Mouse (Mus musculus) liver, embryonic 14.5 days (tissue): ENCODE data around the gene Pinlyp. TPM values are rescaled to one million over a fixed set of nuclear protein-coding genes. Genes with fewer than 3 reads are reported as not detected.

Source experiments
- ATAC-seq: fragments of 200-750 bp; cut with Nextera tagmentation; 2 replicates; pipeline ENCODE4 v1.8.0; 2017; ENCODE audit warnings: moderate number of reproducible peaks, mild to moderate bottlenecking, moderate library complexity; ENCODE audit not compliant: insufficient read depth
- DNase-seq, 3 experiments: peaks; one replicate each; pipeline ENCODE4 v3.0.0-alpha.2; 2012 to 2013; ENCODE audit warnings: low read depth in 3 of 3, low spot score in 3 of 3
- H3K27ac ChIP-seq: fragments of 300-500 bp; sonication (generic); 2 replicates; pipeline ENCODE4 v1.5.1; 2014; ENCODE audit warnings: moderate library complexity, mild to moderate bottlenecking, control low read depth, inconsistent platforms
- H3K27me3 ChIP-seq: fragments of 300-500 bp; sonication (generic); 2 replicates; pipeline ENCODE4 v1.6.1; 2014; ENCODE audit warnings: mild to moderate bottlenecking, low read length, moderate library complexity; ENCODE audit not compliant: control insufficient read depth, insufficient read depth
- H3K36me3 ChIP-seq: fragments of 300-500 bp; sonication (generic); replicated peaks from 2 replicates; pipeline ENCODE4 v1.6.1; 2014; ENCODE audit warnings: low read depth; ENCODE audit not compliant: control insufficient read depth, insufficient read depth
- H3K4me1 ChIP-seq, 2 experiments: fragments of 200-500 bp in 1 of 2; fragments of 300-500 bp in 1 of 2; sonication (generic) in 1 of 2; replicated peaks; 2 replicates each; pipeline ENCODE4 v1.6.1; 2012 to 2014; ENCODE audit warnings: antibody characterized with exemption in 1 of 2, inconsistent platforms in 1 of 2, low read length in 1 of 2; ENCODE audit not compliant: control insufficient read depth in 2 of 2, insufficient read depth in 2 of 2
- H3K4me2 ChIP-seq: fragments of 300-500 bp; sonication (generic); 2 replicates; pipeline ENCODE4 v1.6.1; 2014; ENCODE audit warnings: low read depth, mild to moderate bottlenecking, control low read depth, moderate library complexity
- H3K4me3 ChIP-seq, 2 experiments: fragments of 200-500 bp in 1 of 2; fragments of 300-500 bp in 1 of 2; sonication (generic) in 1 of 2; 2 replicates each; pipeline ENCODE4 v1.5.1; 2012 to 2014; ENCODE audit warnings: low read depth in 2 of 2, low read length in 2 of 2, mild to moderate bottlenecking in 2 of 2, control low read depth in 1 of 2, inconsistent platforms in 1 of 2, moderate library complexity in 1 of 2; ENCODE audit not compliant: insufficient read depth in 1 of 2
- H3K9ac ChIP-seq: fragments of 300-500 bp; sonication (generic); replicated peaks from 2 replicates; pipeline ENCODE4 v1.6.1; 2014; ENCODE audit warnings: mild to moderate bottlenecking, control low read depth, moderate library complexity
- H3K9me3 ChIP-seq: fragments of 300-500 bp; sonication (generic); 2 replicates; pipeline ENCODE4 v1.6.1; 2016; ENCODE audit warnings: low read length, mixed read lengths; ENCODE audit not compliant: control insufficient read depth
- CTCF ChIP-seq: IDR thresholded peaks from 2 replicates; pipeline ENCODE4 v1.5.1; 2016; ENCODE audit warnings: antibody characterized with exemption, low read depth, control low read depth
- EP300 ChIP-seq: IDR thresholded peaks from 2 replicates; pipeline ENCODE4 v1.6.1; 2016; ENCODE audit warnings: antibody characterized with exemption, low read depth
- WGBS: fragments of 180-500 bp; shearing (Covaris S2); extraction: QIAGEN DNeasy Blood & Tissue Kit; methylation state at CpG from one replicate; pipeline ENCODE4 v1.1.7; 2014; ENCODE audit not compliant: insufficient replicate concordance; 5-methylcytosine and 5-hydroxymethylcytosine counted together
- polyA plus RNA-seq, 2 experiments: library from polyadenylated mRNA; depleted of rRNA in 1 of 2; stranded (reverse) in 1 of 2; unstranded in 1 of 2; fragments of >200 nt; fragmentation: Nextera tagmentation in 1 of 2; extraction: Ambion mirVana in 1 of 2; gene quantifications; 2 replicates each; pipeline versions ENCODE4 v1.2.1 to v1.2.3; 2012 to 2014

The Pinlyp gene
- polyA plus RNA-seq, 2 experiments, result not detected

- no peak overlapping the region for H3K9ac ChIP-seq
- H3K9me3 ChIP-seq, result no peaks in the 10 kb centered on the region
- TF ChIP-seq CTCF (peak; percentile 25; the same call in 1 of the 2 replicates), EP300 (no peak)
- H3K4me1 ChIP-seq, result no peaks in the 10 kb centered on the region
- H3K27me3 ChIP-seq, result no peaks in the 10 kb centered on the region
- WGBS, result 33% methylated on average over 5 of the region's 5 CpGs
- H3K4me3 ChIP-seq, result no peak overlapping the region
- ATAC-seq (no peak), DNase-seq (no peak)
- no peaks in the 10 kb centered on the region for H3K36me3 ChIP-seq
- H3K4me2 ChIP-seq, result no peak overlapping the region
- H3K27ac ChIP-seq, result no peak overlapping the region
These were observed 7.8 kb downstream of the Pinlyp start for GRCm38 (mm10) chr7:24538154-24538553.

GRCm38 (mm10) chr7:24537591-24537990 lies 8.3 kb downstream of the Pinlyp start:
- H3K9ac ChIP-seq, result no peak overlapping the region
- no peak overlapping the region for H3K4me3 ChIP-seq
- H3K36me3 ChIP-seq, result no peaks in the 10 kb centered on the region
- no peak for DNase-seq
- no peak for ATAC-seq
- no peaks in the 10 kb centered on the region for H3K9me3 ChIP-seq
- no peaks in the 10 kb centered on the region for H3K4me1 ChIP-seq
- H3K4me2 ChIP-seq, result no peak overlapping the region
- H3K27ac ChIP-seq, result no peak overlapping the region
- 63% methylated on average over 5 of the region's 5 CpGs for WGBS
- no peaks in the 10 kb centered on the region for H3K27me3 ChIP-seq
- no peak for TF ChIP-seq CTCF
- TF ChIP-seq EP300, result no peak

GRCm38 (mm10) chr7:24537081-24537480 lies 8.8 kb downstream of the Pinlyp start:
- Histone ChIP-seq H3K27me3 (no peaks in the 10 kb centered on the region), H3K9ac (no peak overlapping the region), H3K9me3 (no peaks in the 10 kb centered on the region), H3K4me2 (no peak overlapping the region), H3K4me1 (no peaks in the 10 kb centered on the region; a peak in 2 of 4 replicates), H3K4me3 (no peak overlapping the region), H3K36me3 (no peaks in the 10 kb centered on the region), H3K27ac (no peak overlapping the region)
- ATAC-seq, result no peak
- 67% methylated on average over 4 of the region's 4 CpGs for WGBS
- TF ChIP-seq CTCF (no peak), EP300 (no peak)
- no peak for DNase-seq

GRCm38 (mm10) chr7:24534301-24534700 lies 11.6 kb downstream of the Pinlyp start:
- H3K9ac ChIP-seq, result no peak overlapping the region
- no peak overlapping the region for H3K4me3 ChIP-seq
- WGBS, result 80% methylated on average over 19 of the region's 19 CpGs
- no peaks in the 10 kb centered on the region for H3K9me3 ChIP-seq
- no peaks in the 10 kb centered on the region for H3K36me3 ChIP-seq
- H3K4me1 ChIP-seq, result peaks cover 6 to 15% of the 10 kb centered on the region in 2 experiments
- no peak overlapping the region for H3K27ac ChIP-seq
- no peaks in the 10 kb centered on the region for H3K27me3 ChIP-seq
- TF ChIP-seq CTCF (no peak), EP300 (no peak)
- H3K4me2 ChIP-seq, result no peak overlapping the region
- DNase-seq (no peak), ATAC-seq (no peak)

GRCm38 (mm10) chr7:24533806-24534205 lies 12.1 kb downstream of the Pinlyp start:
- Histone ChIP-seq H3K27ac (no peak overlapping the region), H3K4me3 (no peak overlapping the region), H3K9me3 (no peaks in the 10 kb centered on the region), H3K9ac (no peak overlapping the region), H3K36me3 (no peaks in the 10 kb centered on the region), H3K4me1 (peaks cover 6 to 17% of the 10 kb centered on the region in 2 experiments), H3K4me2 (no peak overlapping the region), H3K27me3 (no peaks in the 10 kb centered on the region)
- no peak for TF ChIP-seq CTCF
- TF ChIP-seq EP300, result no peak
- 83% methylated on average over 42 of the region's 42 CpGs for WGBS
- ATAC-seq, result no peak
- no peak for DNase-seq
